In genomic region chr4:122892157-122892556, GRCm38 (mm10) we compare ENCODE assay signal across 9 mouse cellular contexts. TPM values are rescaled to one million over a fixed set of nuclear protein-coding genes. Genes with fewer than 3 reads are reported as not detected.
DNase-seq lines count a peak whose midpoint lies in the region; ATAC-seq and TF ChIP-seq lines count a peak whose summit lies in the region.
"Had no signal": no experiment of that assay in that cellular context is flagged by ENCODE, and none has a peak within 500 bp of the region (broad histone marks: within the 10 kb centered on the region; RNA-seq: fewer than 3 reads in every experiment).

No protein-coding gene starts in this region.

- no peaks in the 10 kb centered on the region for H3K36me3 ChIP-seq in heart, embryonic 16.5 days (ENCODE audit: control insufficient read depth, insufficient read depth)
- no peaks in the 10 kb centered on the region for H3K36me3 ChIP-seq in liver, embryonic 11.5 days (ENCODE audit: control insufficient read depth, insufficient read depth, low read length)

- DNase-seq in heart, postnatal 10 days, result no peak
- peak; percentile 52 to 57 for DNase-seq in spleen, postnatal 36 days (ENCODE audit: low spot score in 2 of 2)
- DNase-seq in spleen, adult 12 weeks (ENCODE audit: low spot score), result no peak
- DNase-seq in liver, embryonic 11.5 days (ENCODE audit: low spot score), result no peak
- DNase-seq in right cerebral cortex, adult 2 months (ENCODE audit: low spot score in 2 of 2), result no peak
- DNase-seq in right cerebral cortex, postnatal 10 days (ENCODE audit: low spot score in 2 of 2), result no peak

- 55% methylated on average over 5 of the region's 5 CpGs for WGBS in heart, embryonic 16.5 days
- 47% methylated on average over 5 of the region's 5 CpGs for WGBS in liver, embryonic 11.5 days
- 65% methylated on average over 5 of the region's 5 CpGs for WGBS in olfactory bulb, adult 2 months

- intact Hi-C loops in heart, postnatal 10 days (cut with DNase I), result no loop called here

- H3K4me3 ChIP-seq in heart, embryonic 16.5 days (ENCODE audit: low read length), result no peak overlapping the region
- no peak overlapping the region for H3K4me3 ChIP-seq in liver, embryonic 11.5 days (ENCODE audit: low read depth, low read length)
- no peak overlapping the region for H3K4me3 ChIP-seq in olfactory bulb, adult 2 months (ENCODE audit: insufficient read depth, low read depth, low read length)

- H3K27ac ChIP-seq in heart, embryonic 16.5 days (ENCODE audit: low read length), result peak overlapping the region; percentile 64
- 0 out of 2 replicates have a peak overlapping the region, but pooled peaks have one; percentile 30 for H3K27ac ChIP-seq in liver, embryonic 11.5 days (ENCODE audit: low read depth, low read length)
- 0 out of 2 replicates have a peak overlapping the region, but pooled peaks have one; percentile 24 for H3K27ac ChIP-seq in olfactory bulb, adult 2 months (ENCODE audit: insufficient read depth, low read depth, low read length)

- TF ChIP-seq CTCF in olfactory bulb, adult 2 months (IDR thresholded peaks at IDR 0.05; ENCODE audit: insufficient read depth, low read depth, low read length), result no peak

- no peak overlapping the region for H3K4me2 ChIP-seq in heart, embryonic 16.5 days (ENCODE audit: low read depth, low read length)
- no peak overlapping the region for H3K4me2 ChIP-seq in liver, embryonic 11.5 days
- H3K4me2 ChIP-seq: midbrain, embryonic 11.5 days had no signal

- no peak overlapping the region for H3K9ac ChIP-seq in heart, embryonic 16.5 days (ENCODE audit: low read length)
- H3K9ac ChIP-seq in liver, embryonic 11.5 days (ENCODE audit: low read depth, low read length), result no peak overlapping the region

- H3K27me3 ChIP-seq in heart, embryonic 16.5 days (ENCODE audit: control insufficient read depth, insufficient read depth, low read length), result no peaks in the 10 kb centered on the region
- no peaks in the 10 kb centered on the region for H3K27me3 ChIP-seq in liver, embryonic 11.5 days (replicated peaks; ENCODE audit: control insufficient read depth, insufficient read depth, low read length)

- peaks cover 17% of the 10 kb centered on the region for H3K4me1 ChIP-seq in heart, embryonic 16.5 days (ENCODE audit: control insufficient read depth, insufficient read depth, low read length)
- peaks cover 14% of the 10 kb centered on the region for H3K4me1 ChIP-seq in liver, embryonic 11.5 days (replicated peaks; ENCODE audit: control insufficient read depth, insufficient read depth, low read length)
- H3K4me1 ChIP-seq in olfactory bulb, adult 2 months (ENCODE audit: control insufficient read depth, insufficient read depth, low read length), result peaks cover 4% of the 10 kb centered on the region

- ATAC-seq in heart, embryonic 16.5 days (replicated peaks; ENCODE audit: extremely low read depth, insufficient read depth, low FRiP score), result no peak
- no peak for ATAC-seq in liver, embryonic 11.5 days (replicated peaks; ENCODE audit: low FRiP score)

- no peak for TF ChIP-seq POLR2A in olfactory bulb, adult 2 months (IDR thresholded peaks at IDR 0.05; ENCODE audit: insufficient read depth, low read depth, low read length)

- no peaks in the 10 kb centered on the region for H3K9me3 ChIP-seq in heart, embryonic 16.5 days (replicated peaks; ENCODE audit: control insufficient read depth, low read length)
- H3K9me3 ChIP-seq in liver, embryonic 11.5 days (ENCODE audit: control insufficient read depth, low read length), result no peaks in the 10 kb centered on the region

RNA-seq across cellular contexts. Expression of gene Cap1, which starts 6.3 kb away (rescaled TPM):
- polyA plus RNA-seq in heart, embryonic 16.5 days (2015; fragmentation: Nextera tagmentation; extraction: Ambion mirVana), result 44.3 and 51.9 TPM in 2 replicates
- total RNA-seq in heart, postnatal 10 days (2021), result 10 to 100 TPM; 84.6 to 89.1 TPM
- polyA plus RNA-seq in liver, embryonic 11.5 days (2014; fragmentation: Nextera tagmentation; extraction: Ambion mirVana), result 52.2 and 56.5 TPM in 2 replicates
- 117 TPM in 1 of 2 replicates, not detected in the other for polyA plus RNA-seq in olfactory bulb, adult 2 months (2012; ENCODE audit: insufficient read depth, insufficient read length, low replicate concordance, missing spikeins)

RNA-seq across cellular contexts. Expression of gene Ppt1, which starts 56.1 kb away (rescaled TPM):
- 73.1 and 91.5 TPM in 2 replicates for polyA plus RNA-seq in heart, embryonic 16.5 days (2015; fragmentation: Nextera tagmentation; extraction: Ambion mirVana)
- total RNA-seq in heart, postnatal 10 days (2021), result 10 to 100 TPM; 40.1 to 46.6 TPM
- 42.9 and 44.5 TPM in 2 replicates for polyA plus RNA-seq in liver, embryonic 11.5 days (2014; fragmentation: Nextera tagmentation; extraction: Ambion mirVana)
- polyA plus RNA-seq in olfactory bulb, adult 2 months (2012; ENCODE audit: insufficient read depth, insufficient read length, low replicate concordance, missing spikeins), result 235 TPM in 1 of 2 replicates, not detected in the other

Comparison
In these comparisons a context has a peak if more than half of its experiments do, and no peak if none do; other contexts are left out.
1. DNase-seq: peak in spleen, postnatal 36 days (2 of 2); none in heart, postnatal 10 days (0 of 2), spleen, adult 12 weeks (single experiment), liver, embryonic 11.5 days (single experiment), right cerebral cortex, adult 2 months (0 of 2) and right cerebral cortex, postnatal 10 days (0 of 2).
2. Peak in every context shown above with its lines, with median percentiles within 50 percentile points of each other: H3K27ac ChIP-seq.